Mouse (Mus musculus) lung, adult 2 months (tissue): ENCODE results near the gene Maml3.

Experiments used
- CTCF ChIP-seq: fragments of 200-500 bp; IDR thresholded peaks from 2 replicates; pipeline ENCODE4 v1.5.1; 2011; ENCODE audit warnings: mild to moderate bottlenecking, low read length, control low read depth; ENCODE audit not compliant: insufficient read depth
- POLR2A ChIP-seq: fragments of 200-500 bp; IDR thresholded peaks from 2 replicates; pipeline ENCODE4 v1.6.1; 2011; ENCODE audit warnings: low read depth, mild to moderate bottlenecking, control low read depth, low read length, borderline replicate concordance; ENCODE audit errors: extremely low read depth

DNA sequence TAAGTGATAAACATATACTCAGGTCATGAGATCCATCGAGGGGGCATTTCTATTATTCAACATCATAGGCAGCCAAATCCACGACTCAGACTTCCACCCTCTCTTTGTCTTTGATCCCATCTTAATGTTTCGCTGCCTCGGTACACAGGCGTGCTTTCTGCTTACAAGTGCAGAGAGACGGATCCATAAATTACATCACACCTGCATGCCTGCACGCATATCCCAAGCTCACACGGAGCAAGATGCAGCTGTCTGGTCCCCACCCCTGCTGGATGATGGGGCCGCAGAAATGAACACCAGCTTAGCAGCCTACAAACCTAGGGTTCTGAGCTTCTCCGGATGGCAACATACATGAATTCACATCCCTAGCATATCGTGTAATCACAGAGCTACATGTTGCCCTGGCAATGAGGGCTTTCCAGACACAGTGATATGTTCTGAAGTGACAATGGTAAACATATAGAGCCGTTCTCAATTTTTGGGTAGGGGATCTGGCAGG, 200.5 kb downstream of the Maml3 start:
- TF ChIP-seq CTCF (no peak), POLR2A (no peak)
